Mouse (Mus musculus): Measurements from ENCODE around the gene F830045P16Rik. TPM values are rescaled to one million over a fixed set of nuclear protein-coding genes. Genes with fewer than 3 reads are reported as not detected.
"Not testable (repeated sequence)": the region's sequence is repeated elsewhere in the genome, so short reads cannot be mapped to it uniquely, and the experiment has no call there.

F830045P16Rik gene
- polyA plus RNA-seq, 1 experiment from 2014 or later, result not detected

GRCm38 (mm10) chr2:129518526-129518925, 17.9 kb downstream of the F830045P16Rik start:
- no peak for ATAC-seq (ENCODE audit: low FRiP score)
- H3K27ac ChIP-seq, result no peak overlapping the region
- H3K9ac ChIP-seq, result no peak overlapping the region
- no peaks in the 10 kb centered on the region for H3K9me3 ChIP-seq
- 0 out of 2 replicates have a peak, but pooled peaks cover 11% of the 10 kb centered on the region for H3K27me3 ChIP-seq
- no peaks in the 10 kb centered on the region for H3K36me3 ChIP-seq
- H3K4me3 ChIP-seq, result no peak overlapping the region
- peaks cover 12% of the 10 kb centered on the region; the same call in 1 of the 2 replicates for H3K4me1 ChIP-seq (replicated peaks)
- no peak overlapping the region for H3K4me2 ChIP-seq
- 65% methylated on average over 3 of the region's 3 CpGs for WGBS

- Histone ChIP-seq H3K27ac (no peak overlapping the region), H3K9me3 (no peaks in the 10 kb centered on the region), H3K4me2 (no peak overlapping the region), H3K27me3 (0 out of 2 replicates have a peak, but pooled peaks cover 9% of the 10 kb centered on the region), H3K36me3 (no peaks in the 10 kb centered on the region), H3K4me3 (no peak overlapping the region), H3K9ac (no peak overlapping the region), H3K4me1 (replicated peaks) (peaks cover 12% of the 10 kb centered on the region; the same call in 1 of the 2 replicates)
- ATAC-seq (ENCODE audit: low FRiP score), result no peak
- 42% methylated on average over 16 of the region's 16 CpGs for WGBS
Measured at GRCm38 (mm10) chr2:129514923-129515920, 21.2 kb downstream of the F830045P16Rik start.

- no peak for ATAC-seq (ENCODE audit: low FRiP score)
- Histone ChIP-seq H3K4me3 (no peak overlapping the region), H3K27ac (no peak overlapping the region), H3K4me1 (replicated peaks) (peaks cover 12% of the 10 kb centered on the region; the same call in 1 of the 2 replicates), H3K27me3 (0 out of 2 replicates have a peak, but pooled peaks cover 9% of the 10 kb centered on the region), H3K36me3 (no peaks in the 10 kb centered on the region), H3K9ac (no peak overlapping the region), H3K9me3 (no peaks in the 10 kb centered on the region), H3K4me2 (no peak overlapping the region)
Measured at GRCm38 (mm10) chr2:129514401-129514667, 22.1 kb downstream of the F830045P16Rik start.

- WGBS, result 87% methylated on average over 6 of the region's 6 CpGs
- no peaks in the 10 kb centered on the region for H3K36me3 ChIP-seq
- no peak overlapping the region for H3K4me2 ChIP-seq
- no peaks in the 10 kb centered on the region for H3K9me3 ChIP-seq
- ATAC-seq (ENCODE audit: low FRiP score), result no peak
- no peak overlapping the region for H3K27ac ChIP-seq
- H3K4me1 ChIP-seq (replicated peaks), result peaks cover 12% of the 10 kb centered on the region; the same call in 1 of the 2 replicates
- no peak overlapping the region for H3K9ac ChIP-seq
- no peak overlapping the region for H3K4me3 ChIP-seq
- H3K27me3 ChIP-seq, result 0 out of 2 replicates have a peak, but pooled peaks cover 9% of the 10 kb centered on the region
Measured at GRCm38 (mm10) chr2:129513546-129514400, 22.6 kb downstream of the F830045P16Rik start.

GRCm38 (mm10) chr2:129512147-129512546, 24.3 kb downstream of the F830045P16Rik start:
- H3K4me3 ChIP-seq; ATAC-seq (ENCODE audit: low FRiP score); H3K36me3 ChIP-seq; H3K9ac ChIP-seq; H3K4me2 ChIP-seq; H3K27me3 ChIP-seq; H3K9me3 ChIP-seq; H3K27ac ChIP-seq: not testable (repeated sequence)
- WGBS, result 93% methylated on average over 7 of the region's 7 CpGs
- peaks cover 12% of the 10 kb centered on the region; the same call in 1 of the 2 replicates for H3K4me1 ChIP-seq (replicated peaks)

- no peak overlapping the region for H3K4me3 ChIP-seq
- no peak for ATAC-seq (ENCODE audit: low FRiP score)
- H3K9ac ChIP-seq, result no peak overlapping the region
- H3K36me3 ChIP-seq, result no peaks in the 10 kb centered on the region
- H3K9me3 ChIP-seq, result no peaks in the 10 kb centered on the region
- no peak overlapping the region for H3K27ac ChIP-seq
- no peak overlapping the region for H3K4me2 ChIP-seq
- no peaks in the 10 kb centered on the region for H3K27me3 ChIP-seq
- 28% methylated on average over 6 of the region's 6 CpGs for WGBS
- no peaks in the 10 kb centered on the region for H3K4me1 ChIP-seq (replicated peaks)
Measured at GRCm38 (mm10) chr2:129502641-129503040, 33.8 kb downstream of the F830045P16Rik start.

GRCm38 (mm10) chr2:129489496-129490285, 46.7 kb downstream of the F830045P16Rik start:
- no peak overlapping the region for H3K4me3 ChIP-seq
- H3K9ac ChIP-seq, result no peak overlapping the region
- H3K9me3 ChIP-seq, result no peaks in the 10 kb centered on the region
- ATAC-seq (ENCODE audit: low FRiP score), result no peak
- H3K36me3 ChIP-seq, result no peaks in the 10 kb centered on the region
- no peaks in the 10 kb centered on the region for H3K4me1 ChIP-seq (replicated peaks)
- H3K27ac ChIP-seq, result no peak overlapping the region
- no peaks in the 10 kb centered on the region for H3K27me3 ChIP-seq
- WGBS, result 89% methylated on average over 3 of the region's 3 CpGs
- no peak overlapping the region for H3K4me2 ChIP-seq

GRCm38 (mm10) chr2:129483150-129483549, 53.3 kb downstream of the F830045P16Rik start:
- Histone ChIP-seq H3K9me3 (no peaks in the 10 kb centered on the region), H3K27ac (no peak overlapping the region), H3K4me2 (no peak overlapping the region), H3K27me3 (no peaks in the 10 kb centered on the region), H3K4me3 (no peak overlapping the region), H3K4me1 (replicated peaks) (no peaks in the 10 kb centered on the region), H3K9ac (no peak overlapping the region), H3K36me3 (no peaks in the 10 kb centered on the region)
- 97% methylated on average over 3 of the region's 3 CpGs for WGBS
- no peak for ATAC-seq (ENCODE audit: low FRiP score)

GRCm38 (mm10) chr2:129471905-129472304, 64.5 kb downstream of the F830045P16Rik start:
- ATAC-seq (ENCODE audit: low FRiP score), result no peak
- WGBS, result 33% methylated on average over 5 of the region's 5 CpGs
- Histone ChIP-seq H3K4me3 (no peak overlapping the region), H3K9me3 (no peaks in the 10 kb centered on the region), H3K36me3 (no peaks in the 10 kb centered on the region), H3K4me1 (replicated peaks) (no peaks in the 10 kb centered on the region), H3K27me3 (no peaks in the 10 kb centered on the region), H3K4me2 (no peak overlapping the region), H3K9ac (no peak overlapping the region), H3K27ac (no peak overlapping the region)

- H3K36me3 ChIP-seq, result no peaks in the 10 kb centered on the region
- 79% methylated on average over 2 of the region's 2 CpGs for WGBS
- ATAC-seq (ENCODE audit: low FRiP score), result no peak
- H3K4me2 ChIP-seq, result no peak overlapping the region
- no peaks in the 10 kb centered on the region for H3K9me3 ChIP-seq
- H3K27ac ChIP-seq, result no peak overlapping the region
- H3K4me1 ChIP-seq (replicated peaks), result no peaks in the 10 kb centered on the region
- H3K9ac ChIP-seq, result no peak overlapping the region
- H3K4me3 ChIP-seq, result no peak overlapping the region
- H3K27me3 ChIP-seq, result no peaks in the 10 kb centered on the region
Measured at GRCm38 (mm10) chr2:129470839-129471238, 65.6 kb downstream of the F830045P16Rik start.

- ATAC-seq (ENCODE audit: low FRiP score); H3K9ac ChIP-seq; H3K36me3 ChIP-seq; H3K4me1 ChIP-seq (replicated peaks); H3K4me2 ChIP-seq; H3K4me3 ChIP-seq; H3K27ac ChIP-seq; H3K27me3 ChIP-seq; H3K9me3 ChIP-seq: not testable (repeated sequence)
- 85% methylated on average over 1 of the region's 1 CpGs for WGBS
Measured at GRCm38 (mm10) chr2:129438772-129439171, 97.6 kb downstream of the F830045P16Rik start.

- no peak for ATAC-seq (ENCODE audit: low FRiP score)
- H3K4me3 ChIP-seq, result no peak overlapping the region
- WGBS, result 70% methylated on average over 1 of the region's 1 CpGs
- H3K9ac ChIP-seq, result no peak overlapping the region
- no peaks in the 10 kb centered on the region for H3K9me3 ChIP-seq
- no peak overlapping the region for H3K4me2 ChIP-seq
- no peaks in the 10 kb centered on the region for H3K27me3 ChIP-seq
- H3K4me1 ChIP-seq (replicated peaks), result no peaks in the 10 kb centered on the region
- no peak overlapping the region for H3K27ac ChIP-seq
- no peaks in the 10 kb centered on the region for H3K36me3 ChIP-seq
Measured at GRCm38 (mm10) chr2:129435154-129435553, 101.2 kb downstream of the F830045P16Rik start.
